Mouse (Mus musculus) frontal cortex, adult 2 months (tissue): ENCODE results near the gene Steap3. TPM values are rescaled to one million over a fixed set of nuclear protein-coding genes. Genes with fewer than 3 reads are reported as not detected.

Experiments used
- DNase-seq, 2 experiments: peaks; one replicate each; pipeline ENCODE4 v3.0.0; 2022; ENCODE audit warnings: low spot score in 1 of 2; ENCODE audit errors: extremely low spot score in 1 of 2
- polyA plus RNA-seq: library from polyadenylated mRNA; depleted of rRNA; stranded (reverse); fragments of >200 nt; gene quantifications from 2 replicates; pipeline ENCODE4 v1.2.3, GENCODE M21; 2012

Gene Steap3
- polyA plus RNA-seq, 1 experiment: 14.0 TPM

- DNase-seq: no peak
Observed at GRCm38 (mm10) chr1:120252519-120253160, 19.9 kb downstream of the Steap3 start.

GRCm38 (mm10) chr1:120251193-120251592, 21.3 kb downstream of the Steap3 start:
- no peak for DNase-seq

GRCm38 (mm10) chr1:120250586-120250985, 21.9 kb downstream of the Steap3 start:
- no peak for DNase-seq

- no peak for DNase-seq
Observed at GRCm38 (mm10) chr1:120249842-120250241, 22.7 kb downstream of the Steap3 start.

- DNase-seq: peak; percentile 28 to 38
Observed at GRCm38 (mm10) chr1:120248156-120248555, 24.3 kb downstream of the Steap3 start.

GRCm38 (mm10) chr1:120247351-120247750, 25.2 kb downstream of the Steap3 start:
- DNase-seq: no peak

GRCm38 (mm10) chr1:120246946-120247345, 25.6 kb downstream of the Steap3 start:
- no peak for DNase-seq

GRCm38 (mm10) chr1:120245661-120246131, 26.8 kb downstream of the Steap3 start:
- DNase-seq: peak; percentile 21 to 45

- DNase-seq: no peak
Observed at GRCm38 (mm10) chr1:120244646-120245045, 27.9 kb downstream of the Steap3 start.

GRCm38 (mm10) chr1:120243987-120244386, 28.5 kb downstream of the Steap3 start:
- DNase-seq: no peak

- no peak for DNase-seq
Observed at GRCm38 (mm10) chr1:120237068-120237467, 35.4 kb downstream of the Steap3 start.

GRCm38 (mm10) chr1:120236424-120236823, 36.1 kb downstream of the Steap3 start:
- DNase-seq: peak in 1 of 2 experiments; percentile 10

- no peak for DNase-seq
Observed at GRCm38 (mm10) chr1:120235631-120236215, 36.8 kb downstream of the Steap3 start.

- no peak for DNase-seq
Observed at GRCm38 (mm10) chr1:120232170-120232569, 40.3 kb downstream of the Steap3 start.

GRCm38 (mm10) chr1:120231334-120231733, 41.2 kb downstream of the Steap3 start:
- peak in 1 of 2 experiments; percentile 68 for DNase-seq

- no peak for DNase-seq
Observed at GRCm38 (mm10) chr1:120229723-120230471, 42.6 kb downstream of the Steap3 start.

GRCm38 (mm10) chr1:120223613-120224012, 48.9 kb downstream of the Steap3 start:
- DNase-seq: no peak

GRCm38 (mm10) chr1:120221285-120221684, 51.2 kb downstream of the Steap3 start:
- no peak for DNase-seq

- DNase-seq: no peak
Observed at GRCm38 (mm10) chr1:120220841-120221240, 51.7 kb downstream of the Steap3 start.

- DNase-seq: no peak
Observed at GRCm38 (mm10) chr1:120208502-120209230, 63.8 kb downstream of the Steap3 start.

GRCm38 (mm10) chr1:120207568-120207967, 64.9 kb downstream of the Steap3 start:
- DNase-seq: peak; percentile 12 to 79
